Mouse (Mus musculus): ENCODE measurements around the gene Adcy7. TPM values are rescaled to one million over a fixed set of nuclear protein-coding genes. Genes with fewer than 3 reads are reported as not detected.

Adcy7 gene
- polyA plus RNA-seq, 1 experiment, result 60.5 TPM

DNA sequence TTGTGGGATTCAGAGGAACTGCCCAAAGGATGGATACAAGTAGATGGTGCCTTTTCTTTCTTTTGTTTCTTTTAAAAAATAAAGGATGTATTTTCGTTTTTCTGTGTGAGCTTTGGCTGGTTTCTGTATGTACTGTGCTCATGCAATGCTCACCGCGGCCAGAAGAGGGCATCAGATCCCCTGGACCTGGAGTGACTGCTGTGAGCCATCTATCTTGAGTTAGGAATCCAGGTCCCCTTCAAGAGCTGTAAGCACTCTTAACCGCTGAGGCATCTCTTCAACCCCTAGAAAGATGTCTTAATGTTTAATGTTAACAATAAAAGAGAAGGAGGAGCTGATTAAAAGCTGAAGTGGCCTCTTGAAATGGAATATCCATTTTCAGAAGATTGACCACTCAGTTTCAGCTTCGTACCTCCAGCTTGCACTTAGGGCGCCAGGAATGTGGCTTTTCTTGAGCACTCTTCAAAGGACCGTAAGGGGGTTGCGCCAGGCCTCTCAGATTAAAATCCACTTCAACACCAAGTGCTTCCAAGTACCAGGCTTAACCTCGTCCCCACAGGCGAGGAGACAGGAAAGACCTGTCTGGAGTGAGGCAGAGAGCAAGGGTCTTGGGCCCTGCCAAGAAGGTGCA is 5.9 kb upstream of the Adcy7 start:
- no peak for TF ChIP-seq GATA1 (IDR thresholded peaks at IDR 0.05; ENCODE audit: low read length)

DNA sequence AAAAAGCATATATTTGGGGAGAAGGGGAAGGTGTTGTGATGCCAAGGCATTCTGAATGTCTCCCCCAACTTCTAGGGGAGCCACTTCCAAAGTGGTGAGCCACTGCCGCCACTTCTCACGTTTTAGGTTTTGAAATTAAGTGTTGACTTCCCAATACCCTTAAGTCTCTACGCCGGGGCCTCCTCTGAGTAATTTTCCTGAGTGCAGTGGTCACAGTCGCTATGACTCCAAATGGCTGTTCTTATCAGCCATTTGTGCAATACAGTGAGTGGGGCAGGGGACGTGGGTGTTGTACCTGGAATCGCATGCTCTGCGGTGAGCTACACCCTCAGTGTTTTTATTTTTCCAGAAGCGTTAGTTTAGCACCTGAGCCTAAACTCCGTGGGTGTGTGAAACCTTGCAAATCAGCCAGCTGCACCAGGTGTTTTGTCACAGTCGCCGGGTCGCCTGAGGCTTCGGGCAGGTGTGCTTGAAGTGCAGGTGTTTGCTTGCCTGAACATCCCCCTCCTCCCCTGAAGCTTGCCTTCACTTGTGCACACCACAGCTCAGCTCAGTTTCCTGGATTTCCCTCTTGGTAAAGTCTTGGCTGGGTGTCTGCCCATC is 5.3 kb upstream of the Adcy7 start:
- no peak for TF ChIP-seq GATA1 (IDR thresholded peaks at IDR 0.05; ENCODE audit: low read length)

DNA sequence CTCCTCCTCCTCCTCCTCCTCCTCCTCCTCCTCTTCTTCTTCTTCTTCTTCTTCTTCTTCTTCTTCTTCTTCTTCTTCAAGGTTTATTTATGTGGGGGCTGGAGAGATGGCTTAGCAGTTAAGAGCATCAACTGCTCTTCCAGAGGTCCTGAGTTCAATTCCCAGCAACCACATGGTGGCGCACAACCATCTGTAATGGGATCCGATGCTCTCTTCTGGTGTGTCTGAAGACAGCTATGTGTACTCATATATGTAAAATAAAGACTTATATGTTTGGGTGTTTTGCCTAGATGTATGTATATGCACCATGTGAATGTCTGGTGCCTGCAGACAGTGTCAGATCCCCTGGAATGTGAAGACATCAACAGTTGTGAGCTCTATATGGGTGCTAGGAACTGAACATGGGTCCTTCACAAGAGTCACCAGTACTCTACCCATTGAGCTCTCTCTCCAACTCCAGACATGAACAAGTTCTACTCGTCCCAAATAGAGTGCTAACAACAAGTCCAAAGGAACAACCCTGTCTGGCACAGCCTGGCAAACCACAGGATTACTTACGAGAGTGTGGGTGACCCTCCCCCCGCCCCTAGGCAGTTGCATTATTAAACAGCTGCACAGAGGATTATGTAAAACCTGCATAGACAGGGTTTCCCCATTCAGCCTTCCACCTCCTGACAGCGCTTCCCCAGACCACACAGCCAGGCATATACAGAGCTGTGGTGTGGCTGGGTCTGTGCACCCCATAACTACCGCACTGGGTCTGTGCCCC is 2.9 kb upstream of the Adcy7 start:
- TF ChIP-seq GATA1 (IDR thresholded peaks at IDR 0.05; ENCODE audit: low read length), result no peak

DNA sequence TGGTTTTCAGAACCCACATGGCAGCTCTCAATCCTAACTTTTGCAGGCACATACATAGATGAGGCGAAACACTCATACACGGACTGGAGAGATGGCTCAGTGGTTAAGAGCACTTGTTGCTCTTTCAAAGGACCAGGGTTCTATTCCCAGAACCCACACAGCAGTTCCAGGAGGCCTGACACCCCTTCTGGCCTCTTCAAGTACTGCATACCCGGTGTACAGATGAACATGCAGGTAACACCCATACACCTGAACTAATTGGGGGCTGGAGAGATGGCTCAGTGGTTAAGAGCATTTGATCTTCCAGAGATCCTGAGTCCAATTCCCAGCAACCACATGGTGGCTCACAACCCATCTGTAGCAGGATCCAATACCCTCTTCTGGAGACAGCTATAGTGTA is 2.1 kb upstream of the Adcy7 start:
- TF ChIP-seq GATA1 (IDR thresholded peaks at IDR 0.05; ENCODE audit: low read length), result no peak

DNA sequence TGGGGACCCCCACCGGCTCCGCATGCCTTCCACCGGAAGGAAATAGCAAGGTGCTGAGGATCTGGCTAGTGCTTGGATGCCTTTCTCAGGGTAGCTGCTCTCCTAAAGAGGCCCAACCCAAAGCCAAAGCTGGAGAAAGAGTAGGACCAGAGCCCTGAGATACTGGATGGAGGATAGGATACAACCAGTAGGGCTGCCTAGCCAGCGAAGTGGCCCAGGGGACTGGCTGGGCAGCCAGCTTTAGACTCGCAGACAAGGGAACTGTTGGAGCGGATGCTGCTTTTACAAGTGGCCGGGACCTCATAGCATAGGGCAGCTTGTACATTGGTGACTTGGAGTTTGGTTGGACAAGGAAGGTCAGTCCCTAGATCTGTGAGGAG is 838 bp downstream of the Adcy7 start:
- no peak for TF ChIP-seq GATA1 (IDR thresholded peaks at IDR 0.05; ENCODE audit: low read length)

DNA sequence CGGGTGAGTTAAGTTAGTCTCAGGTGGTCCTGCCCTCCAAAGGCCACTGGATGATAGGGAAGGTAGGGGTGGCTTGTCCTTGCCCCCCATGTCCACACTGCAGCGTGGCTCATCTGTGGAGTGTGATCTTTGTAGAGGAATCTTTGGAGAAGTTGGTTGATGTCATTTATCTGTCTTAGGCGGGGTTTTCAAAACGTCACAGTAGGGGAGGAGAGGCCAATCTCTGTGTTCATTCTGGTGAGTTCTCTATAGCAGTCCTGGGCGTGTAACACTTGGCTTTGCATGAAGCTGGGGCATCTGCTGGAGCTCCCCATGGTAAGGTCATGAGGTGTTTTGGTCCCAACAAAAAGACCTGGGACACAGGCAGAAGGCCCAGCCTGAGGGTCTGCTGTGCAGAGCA is 1.9 kb downstream of the Adcy7 start:
- no peak for TF ChIP-seq GATA1 (IDR thresholded peaks at IDR 0.05; ENCODE audit: low read length)

DNA sequence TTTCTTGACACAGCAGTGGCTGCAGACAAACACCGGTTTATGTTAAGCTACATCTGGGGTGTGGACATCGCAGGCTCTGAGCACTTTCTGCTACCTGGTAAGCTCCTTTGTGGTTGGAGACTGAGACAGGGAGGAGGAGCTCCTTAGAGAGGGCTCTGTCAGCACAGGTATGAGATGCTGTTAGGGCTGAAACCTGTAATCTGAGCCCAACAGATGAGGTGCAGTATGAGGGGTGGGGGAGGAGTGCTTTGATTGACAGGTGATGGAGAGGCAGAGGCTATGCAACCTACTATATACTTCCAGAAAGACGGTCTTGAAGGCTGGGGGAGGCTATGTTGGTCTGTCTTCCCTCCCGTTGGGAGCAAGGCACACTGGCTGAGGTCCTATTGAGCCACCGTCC is 7.0 kb downstream of the Adcy7 start:
- no peak for TF ChIP-seq GATA1 (IDR thresholded peaks at IDR 0.05; ENCODE audit: low read length)

DNA sequence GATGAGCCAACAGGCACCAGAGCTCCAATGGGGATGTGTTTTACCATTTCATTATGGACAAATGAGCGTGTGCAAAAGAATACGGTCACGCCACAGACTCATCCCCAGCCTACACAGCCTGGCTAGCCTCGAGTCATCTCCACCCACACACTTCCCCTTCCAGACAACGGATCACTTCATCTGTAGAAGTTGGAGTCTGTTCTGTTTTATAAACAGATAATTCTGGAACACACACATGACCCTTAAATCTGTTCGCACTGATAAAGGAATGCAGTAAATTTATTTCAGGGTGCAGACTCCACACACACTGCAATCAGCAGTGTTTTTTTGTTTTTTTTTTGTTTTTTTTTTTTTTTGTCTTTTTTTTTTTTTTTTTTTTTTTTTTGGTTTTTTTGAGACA is 7.5 kb downstream of the Adcy7 start:
- TF ChIP-seq GATA1 (IDR thresholded peaks at IDR 0.05; ENCODE audit: low read length), result peak; percentile 82

DNA sequence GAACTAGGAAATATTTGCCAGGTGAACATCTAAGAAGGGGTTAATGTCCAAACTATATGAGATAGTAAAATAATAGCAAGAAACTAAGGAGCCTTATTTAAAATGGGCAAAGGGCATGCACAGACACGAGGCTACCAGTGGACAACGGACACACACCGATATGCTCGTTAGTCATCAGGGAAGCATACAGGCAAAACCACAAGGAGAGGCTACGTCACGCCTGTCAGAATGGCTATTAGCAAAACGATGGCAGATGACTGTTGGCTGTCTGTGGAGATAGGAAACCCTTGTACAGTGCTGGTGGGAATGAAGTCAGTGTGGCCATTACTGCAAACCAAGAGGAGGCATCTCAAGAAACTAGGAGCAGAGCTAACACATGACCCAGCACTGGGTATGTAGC is 8.7 kb downstream of the Adcy7 start:
- no peak for TF ChIP-seq GATA1 (IDR thresholded peaks at IDR 0.05; ENCODE audit: low read length)

DNA sequence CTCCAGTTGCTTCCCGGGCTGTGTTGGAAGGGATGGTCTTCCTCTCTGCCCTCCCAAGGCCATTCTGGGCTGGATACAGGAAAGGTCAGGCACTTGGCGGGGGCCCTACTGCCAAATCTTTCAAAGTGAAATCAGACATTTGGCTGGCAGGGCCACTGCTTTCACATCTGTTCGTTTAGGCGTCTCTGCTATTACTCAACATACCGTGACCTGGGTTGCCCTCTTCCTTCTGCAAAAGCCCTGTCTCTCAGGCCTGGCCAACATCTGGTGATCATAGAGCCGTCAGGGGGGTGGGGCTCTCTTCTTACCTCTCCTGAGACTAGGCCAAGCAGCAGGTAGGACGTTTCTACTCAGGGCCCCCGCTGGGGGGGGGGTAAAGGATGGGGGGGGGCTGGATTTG is 10.5 kb downstream of the Adcy7 start:
- TF ChIP-seq GATA1 (IDR thresholded peaks at IDR 0.05; ENCODE audit: low read length), result no peak

DNA sequence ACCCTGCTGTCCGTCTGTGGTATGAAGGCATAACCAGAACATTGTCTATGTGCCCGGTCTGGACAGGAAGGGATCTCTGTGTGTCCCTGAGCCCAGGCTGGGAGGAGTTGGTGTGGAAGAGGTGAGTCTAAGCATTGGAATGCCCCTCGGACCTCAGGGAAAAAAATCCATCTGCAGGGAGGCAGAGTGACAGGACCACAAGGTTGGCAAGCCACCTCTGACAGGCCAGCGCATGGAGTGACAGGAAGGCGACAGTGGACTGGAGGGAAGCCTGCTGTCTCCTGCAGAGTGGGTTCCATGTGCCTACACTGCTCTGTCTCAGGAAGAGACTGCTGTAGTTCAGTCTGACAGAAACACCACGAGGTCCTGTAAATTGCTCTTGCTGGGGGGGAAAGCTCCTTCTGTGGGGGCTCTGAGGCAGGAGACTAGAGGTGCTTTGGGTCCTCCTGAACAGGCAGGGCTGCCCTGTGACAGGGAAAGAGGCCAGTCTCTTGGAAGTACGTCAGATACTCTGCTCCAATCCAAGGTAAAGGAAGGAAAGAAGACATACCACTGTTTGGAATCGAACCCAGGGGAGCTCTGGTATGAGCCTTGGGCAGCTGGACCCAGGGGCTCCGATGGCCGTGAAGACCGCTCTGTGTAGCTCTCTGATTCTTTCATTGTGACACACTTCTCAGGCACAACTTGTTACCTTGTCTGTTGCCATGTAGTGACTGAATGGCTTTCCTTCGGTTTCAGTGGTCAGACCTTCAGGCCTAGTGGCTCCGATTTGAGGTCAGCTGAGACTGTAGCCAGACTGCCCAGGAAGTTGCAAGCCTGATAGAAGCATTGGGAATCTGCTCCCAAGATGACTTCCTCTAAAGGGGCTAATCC is 11.3 kb downstream of the Adcy7 start:
- no peak for TF ChIP-seq GATA1 (IDR thresholded peaks at IDR 0.05; ENCODE audit: low read length)

DNA sequence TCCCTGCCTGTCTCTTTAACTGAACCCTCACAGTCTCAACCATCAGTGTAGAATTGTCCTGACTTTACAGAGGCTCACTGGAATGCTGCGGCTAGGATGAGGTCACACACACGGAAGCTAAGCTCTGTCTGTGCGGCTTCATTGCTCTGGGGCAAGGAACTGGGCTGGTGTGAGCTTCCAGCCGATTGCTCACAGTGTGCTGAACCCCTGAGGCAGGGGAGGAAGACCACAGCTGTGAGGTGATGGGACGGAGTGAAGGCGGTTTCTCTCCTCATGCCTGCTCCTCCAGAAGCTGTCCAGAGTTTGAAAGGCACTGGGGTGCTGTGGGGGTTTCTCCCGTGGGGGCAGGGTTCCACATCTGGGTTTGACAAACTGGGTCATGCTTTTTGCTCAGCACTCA is 12.5 kb downstream of the Adcy7 start:
- TF ChIP-seq GATA1 (IDR thresholded peaks at IDR 0.05; ENCODE audit: low read length), result no peak

DNA sequence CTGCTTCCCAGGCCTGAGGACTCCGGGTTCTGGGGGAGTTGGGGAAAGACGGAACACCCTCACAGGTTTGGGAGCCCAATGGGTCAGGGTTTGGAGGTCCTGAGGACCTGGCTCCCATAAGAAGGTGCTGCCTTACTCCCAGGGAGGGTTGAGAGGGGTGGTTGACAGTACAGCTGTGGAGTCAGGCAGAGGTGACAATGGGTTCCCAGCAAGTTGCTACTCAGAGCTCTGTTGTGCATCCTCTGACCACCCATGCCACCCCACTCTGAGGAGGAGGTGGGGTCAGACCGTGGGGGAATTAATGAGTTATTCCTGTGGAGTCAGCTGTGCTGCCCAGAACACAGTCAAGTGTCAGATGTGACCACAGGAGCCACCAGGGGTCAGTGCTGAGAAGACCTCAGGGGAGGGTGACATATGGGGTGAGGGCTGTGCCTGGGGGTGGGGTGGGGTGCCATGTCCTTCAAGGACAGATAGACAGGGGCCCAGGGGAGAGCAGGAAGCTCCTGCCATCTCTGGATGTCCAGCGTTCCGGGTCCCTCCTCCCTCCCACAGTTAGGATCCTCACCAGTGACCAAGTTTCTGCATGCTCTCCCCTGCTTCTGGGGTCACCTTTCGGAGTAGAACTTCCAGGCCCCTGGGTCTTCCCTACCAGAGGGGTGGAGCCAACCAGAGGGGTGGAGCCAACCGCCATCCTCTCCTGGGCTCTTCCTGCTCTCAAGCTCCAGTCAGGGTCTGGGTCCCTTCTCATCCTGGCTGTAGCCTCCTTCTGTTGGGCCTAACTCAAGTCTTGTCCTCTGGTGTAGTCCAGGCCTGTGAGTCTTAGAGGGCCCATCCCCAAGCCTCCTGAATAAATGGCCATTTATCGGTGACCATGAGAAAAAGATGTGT is 13.5 kb downstream of the Adcy7 start:
- TF ChIP-seq GATA1 (IDR thresholded peaks at IDR 0.05; ENCODE audit: low read length), result no peak

DNA sequence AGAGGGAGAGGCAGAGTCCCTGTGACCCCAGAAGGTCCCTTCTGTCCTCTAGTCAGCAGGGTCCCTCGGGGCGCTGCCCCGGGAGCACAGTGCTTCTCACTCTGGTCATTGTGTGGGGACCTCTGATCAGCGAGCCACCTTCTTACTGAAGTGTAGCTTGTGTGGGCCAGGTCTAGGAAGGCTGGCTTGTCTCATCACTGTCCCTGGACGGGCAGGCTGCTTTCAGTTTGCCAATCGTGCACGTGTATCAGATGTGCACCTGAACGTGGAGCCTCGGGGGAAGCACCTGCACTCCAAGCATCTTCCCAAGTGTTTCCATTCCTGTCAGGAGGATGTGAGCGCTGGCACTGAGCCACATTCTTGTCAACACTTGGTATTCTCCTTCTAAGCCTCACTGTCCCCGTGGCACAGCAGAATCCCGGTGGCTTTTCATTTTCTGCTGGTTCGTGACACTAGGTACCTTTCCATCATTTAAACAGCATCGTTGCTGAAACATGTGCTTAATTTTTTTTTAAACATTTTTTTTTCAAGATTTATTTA is 14.3 kb downstream of the Adcy7 start:
- TF ChIP-seq GATA1 (IDR thresholded peaks at IDR 0.05; ENCODE audit: low read length), result no peak
